Mouse (Mus musculus) small intestine, adult 2 months (tissue): ENCODE data around the gene Tspear.

Experiments used
- CTCF ChIP-seq: fragments of 200-500 bp; IDR thresholded peaks from 2 replicates; pipeline ENCODE4 v1.5.1; 2012; ENCODE audit warnings: low read depth, mild to moderate bottlenecking, control low read depth, inconsistent platforms, low read length, moderate library complexity, mixed read lengths; ENCODE audit not compliant: insufficient replicate concordance, insufficient read length; ENCODE audit errors: extremely low read depth
- POLR2A ChIP-seq: fragments of 200-500 bp; IDR thresholded peaks from 2 replicates; pipeline ENCODE4 v1.6.1; 2012; ENCODE audit warnings: low read depth, mild to moderate bottlenecking, control low read depth, inconsistent platforms, low read length, moderate library complexity

GRCm38 (mm10) chr10:77864762-77865143, 178.4 kb downstream of the Tspear start:
- TF ChIP-seq CTCF (no peak), POLR2A (peak; percentile 5; the same call in 1 of the 2 replicates)
